Mouse (Mus musculus): ENCODE data around the gene Slc25a23.

GRCm38 (mm10) chr17:57031661-57032420 lies 27.8 kb downstream of the Slc25a23 start:
- TF ChIP-seq CTCF (IDR thresholded peaks at IDR 0.05; ENCODE audit: control insufficient read depth, insufficient read depth, insufficient read length) (no peak), MYOG (IDR thresholded peaks at IDR 0.05; ENCODE audit: control insufficient read depth, extremely low read depth, insufficient read length) (no peak), CEBPB (IDR thresholded peaks at IDR 0.05; ENCODE audit: low read depth) (no peak)
